Mouse (Mus musculus) limb, embryonic 11.5 days (tissue): ENCODE results near the gene Itpkc. TPM values are rescaled to one million over a fixed set of nuclear protein-coding genes. Genes with fewer than 3 reads are reported as not detected.

Experiments used
- ATAC-seq: fragments of 200-750 bp; cut with Nextera tagmentation; 2 replicates; pipeline ENCODE4 v1.8.0; 2017; ENCODE audit warnings: low read depth; ENCODE audit not compliant: insufficient number of reproducible peaks, low FRiP score, low TSS enrichment
- DNase-seq: peaks from one replicate; pipeline ENCODE4 v3.0.0-alpha.2; 2015; ENCODE audit warnings: low spot score
- H3K27ac ChIP-seq: fragments of 300-500 bp; sonication (generic); replicated peaks from 2 replicates; pipeline ENCODE4 v1.5.1; 2014; ENCODE audit warnings: low read depth, mild to moderate bottlenecking, low read length
- H3K27me3 ChIP-seq: fragments of 300-500 bp; sonication (generic); 2 replicates; pipeline ENCODE4 v1.6.1; 2014; ENCODE audit warnings: mild to moderate bottlenecking, low read length, mixed read lengths; ENCODE audit not compliant: control insufficient read depth, insufficient read depth
- H3K36me3 ChIP-seq: fragments of 300-500 bp; sonication (generic); 2 replicates; pipeline ENCODE4 v1.6.1; 2014; ENCODE audit warnings: mild to moderate bottlenecking, low read length, moderate library complexity, mixed read lengths; ENCODE audit not compliant: control insufficient read depth, insufficient read depth
- H3K4me1 ChIP-seq: fragments of 300-500 bp; sonication (generic); 2 replicates; pipeline ENCODE4 v1.6.1; 2014; ENCODE audit warnings: low read length, mixed read lengths; ENCODE audit not compliant: control insufficient read depth, insufficient read depth
- H3K4me2 ChIP-seq: fragments of 300-500 bp; sonication (generic); 2 replicates; pipeline ENCODE4 v1.6.1; 2014; ENCODE audit warnings: low read depth, mild to moderate bottlenecking, moderate library complexity; ENCODE audit not compliant: severe bottlenecking
- H3K4me3 ChIP-seq: fragments of 300-500 bp; sonication (generic); 2 replicates; pipeline ENCODE4 v1.5.1; 2014; ENCODE audit warnings: low read depth, low read length
- H3K9ac ChIP-seq: fragments of 300-500 bp; sonication (generic); 2 replicates; pipeline ENCODE4 v1.6.1; 2014; ENCODE audit warnings: mild to moderate bottlenecking, low read length
- H3K9me3 ChIP-seq: fragments of 300-500 bp; sonication (generic); 2 replicates; pipeline ENCODE4 v1.6.1; 2016; ENCODE audit warnings: low read length; ENCODE audit not compliant: control insufficient read depth
- WGBS: fragments of 180-500 bp; shearing (Covaris S2); extraction: QIAGEN DNeasy Blood & Tissue Kit; methylation state at CpG from one replicate; pipeline ENCODE4 v1.1.7; 2014; 5-methylcytosine and 5-hydroxymethylcytosine counted together
- polyA plus RNA-seq: library from polyadenylated mRNA; unstranded; fragments of >200 nt; fragmentation: Nextera tagmentation; extraction: Ambion mirVana; gene quantifications from 2 replicates; pipeline ENCODE4 v1.2.1, GENCODE M21; 2014

Itpkc gene
- polyA plus RNA-seq, 1 experiment from 2014 or later: 6.5 TPM

DNA sequence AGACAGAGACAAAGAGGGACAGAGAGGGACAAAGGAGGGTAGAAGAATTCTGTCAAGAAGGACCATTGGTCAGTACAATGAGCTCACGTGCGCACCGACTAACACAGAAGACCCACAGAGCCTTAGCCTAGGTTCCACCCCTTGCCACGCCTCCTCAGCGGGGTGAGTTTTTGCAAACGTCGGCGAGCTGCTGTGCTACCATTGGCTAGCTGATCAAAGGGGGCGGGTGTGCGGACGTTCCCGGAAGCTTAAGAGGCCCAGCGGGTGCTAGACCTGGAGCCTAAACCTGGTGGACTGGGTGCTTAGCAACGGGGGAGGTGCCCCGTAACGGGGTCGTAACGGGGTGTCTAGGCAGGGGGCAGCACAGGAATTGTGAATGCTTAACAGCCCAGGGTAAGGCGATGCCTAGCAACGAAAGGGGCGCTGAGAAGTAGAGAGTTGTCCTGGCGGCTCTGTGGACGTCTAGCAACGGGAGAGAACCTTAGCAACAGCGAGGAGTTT is 4.4 kb upstream of the Itpkc start, which contains the start of gene Coq8b:
Gene Coq8b (plus strand): TSS at position 243 of the 501 bp plus-strand sequence.
- H3K4me1 ChIP-seq: 0 out of 2 replicates have a peak, but pooled peaks cover 6% of the 10 kb centered on the region
- H3K27ac ChIP-seq: peak within 1 kb of the TSS; percentile 33; the same call in 1 of the 2 replicates
- H3K4me3 ChIP-seq: peak within 1 kb of the TSS; percentile 43
- H3K27me3 ChIP-seq: no peaks in the 10 kb centered on the region
- H3K4me2 ChIP-seq: peak within 1 kb of the TSS; percentile 61
- peak; percentile 96 for DNase-seq
- H3K9me3 ChIP-seq: no peaks in the 10 kb centered on the region
- ATAC-seq: peak; percentile 93
- WGBS: under 1% methylated on average over 25 of the region's 25 CpGs
- H3K36me3 ChIP-seq: no peaks in the 10 kb centered on the region
- peak within 1 kb of the TSS; percentile 41 for H3K9ac ChIP-seq

- Histone ChIP-seq H3K36me3 (no peaks in the 10 kb centered on the region), H3K4me2 (no peak overlapping the region), H3K9me3 (no peaks in the 10 kb centered on the region), H3K4me3 (no peak overlapping the region), H3K27me3 (no peaks in the 10 kb centered on the region), H3K9ac (no peak overlapping the region), H3K4me1 (peaks cover 13% of the 10 kb centered on the region), H3K27ac (no peak overlapping the region)
- DNase-seq (no peak), ATAC-seq (no peak)
- 77% methylated on average over 7 of the region's 7 CpGs for WGBS
Measured at GRCm38 (mm10) chr7:27231693-27232331, 3.4 kb upstream of the Itpkc start.

- DNase-seq (no peak), ATAC-seq (no peak)
- H3K4me1 ChIP-seq: peaks cover 19% of the 10 kb centered on the region
- H3K27me3 ChIP-seq: no peaks in the 10 kb centered on the region
- H3K9ac ChIP-seq: no peak overlapping the region
- 78% methylated on average over 4 of the region's 4 CpGs for WGBS
- no peak overlapping the region for H3K4me3 ChIP-seq
- H3K36me3 ChIP-seq: no peaks in the 10 kb centered on the region
- H3K27ac ChIP-seq: no peak overlapping the region
- H3K4me2 ChIP-seq: no peak overlapping the region
- no peaks in the 10 kb centered on the region for H3K9me3 ChIP-seq
Measured at GRCm38 (mm10) chr7:27230781-27231180, 2.3 kb upstream of the Itpkc start.

- H3K9ac ChIP-seq: peak overlapping the region; percentile 78
- no peaks in the 10 kb centered on the region for H3K36me3 ChIP-seq
- no peak for DNase-seq
- peaks cover 20% of the 10 kb centered on the region for H3K4me1 ChIP-seq
- peak overlapping the region; percentile 83 for H3K4me3 ChIP-seq
- no peak for ATAC-seq
- H3K4me2 ChIP-seq: peak overlapping the region; percentile 80
- peak overlapping the region; percentile 48 for H3K27ac ChIP-seq
- no peaks in the 10 kb centered on the region for H3K9me3 ChIP-seq
- 18% methylated on average over 6 of the region's 6 CpGs for WGBS
- no peaks in the 10 kb centered on the region for H3K27me3 ChIP-seq
Measured at GRCm38 (mm10) chr7:27228865-27229264, 404 bp upstream of the Itpkc start.

GRCm38 (mm10) chr7:27227676-27228075 is 785 bp downstream of the Itpkc start:
- H3K9ac ChIP-seq: peak overlapping the region; percentile 78
- H3K27ac ChIP-seq: peak overlapping the region; percentile 48; the same call in 1 of the 2 replicates
- no peaks in the 10 kb centered on the region for H3K9me3 ChIP-seq
- H3K4me1 ChIP-seq: peaks cover 20% of the 10 kb centered on the region
- no peaks in the 10 kb centered on the region for H3K36me3 ChIP-seq
- DNase-seq: no peak
- no peak for ATAC-seq
- H3K27me3 ChIP-seq: no peaks in the 10 kb centered on the region
- H3K4me3 ChIP-seq: peak overlapping the region; percentile 83
- H3K4me2 ChIP-seq: peak overlapping the region; percentile 80
- 8% methylated on average over 10 of the region's 10 CpGs for WGBS

GRCm38 (mm10) chr7:27227276-27227675 is 1.2 kb downstream of the Itpkc start:
- Histone ChIP-seq H3K27me3 (no peaks in the 10 kb centered on the region), H3K36me3 (no peaks in the 10 kb centered on the region), H3K9me3 (no peaks in the 10 kb centered on the region), H3K4me3 (peak overlapping the region; percentile 83), H3K27ac (no peak overlapping the region), H3K4me1 (peaks cover 20% of the 10 kb centered on the region), H3K9ac (peak overlapping the region; percentile 48; the same call in 1 of the 2 replicates), H3K4me2 (peak overlapping the region; percentile 80)
- no peak for ATAC-seq
- 33% methylated on average over 9 of the region's 9 CpGs for WGBS
- DNase-seq: no peak

- H3K4me2 ChIP-seq: no peak overlapping the region; the same call in 1 of the 2 replicates
- DNase-seq (peak; percentile 24), ATAC-seq (no peak)
- peak overlapping the region; percentile 28; the same call in 1 of the 2 replicates for H3K9ac ChIP-seq
- H3K4me1 ChIP-seq: peaks cover 20% of the 10 kb centered on the region
- 75% methylated on average over 11 of the region's 11 CpGs for WGBS
- no peaks in the 10 kb centered on the region for H3K9me3 ChIP-seq
- H3K4me3 ChIP-seq: no peak overlapping the region
- no peaks in the 10 kb centered on the region for H3K27me3 ChIP-seq
- H3K36me3 ChIP-seq: no peaks in the 10 kb centered on the region
- no peak overlapping the region for H3K27ac ChIP-seq
Measured at GRCm38 (mm10) chr7:27224877-27225575, 3.4 kb downstream of the Itpkc start.

GRCm38 (mm10) chr7:27222538-27222937 is 5.9 kb downstream of the Itpkc start:
- Histone ChIP-seq H3K27me3 (no peaks in the 10 kb centered on the region), H3K27ac (no peak overlapping the region), H3K9me3 (no peaks in the 10 kb centered on the region), H3K4me2 (no peak overlapping the region), H3K4me1 (peaks cover 16% of the 10 kb centered on the region), H3K4me3 (no peak overlapping the region), H3K9ac (no peak overlapping the region), H3K36me3 (no peaks in the 10 kb centered on the region)
- ATAC-seq: no peak
- DNase-seq: no peak
- WGBS: 78% methylated on average over 1 of the region's 1 CpGs
